Mouse (Mus musculus) c-Kit-positive CD71-positive TER-119-positive erythroid progenitor cells, embryonic 14.5 days (primary cell): ENCODE results near the gene Arpc3.
"Not testable (repeated sequence)": the region's sequence is repeated elsewhere in the genome, so short reads cannot be mapped to it uniquely, and the experiment has no call there.

Experiments
- DNase-seq: peaks from one replicate; pipeline ENCODE4 v3.0.0-alpha.2; 2013; ENCODE audit warnings: low spot score

The Arpc3 gene

GRCm38 (mm10) chr5:122439400-122440094 lies 47.9 kb downstream of the Arpc3 start:
- DNase-seq = no peak

- no peak for DNase-seq
These were observed 48.5 kb downstream of the Arpc3 start for GRCm38 (mm10) chr5:122440095-122440630.

- no peak for DNase-seq
These were observed 52.8 kb downstream of the Arpc3 start for GRCm38 (mm10) chr5:122444492-122444891.

DNA sequence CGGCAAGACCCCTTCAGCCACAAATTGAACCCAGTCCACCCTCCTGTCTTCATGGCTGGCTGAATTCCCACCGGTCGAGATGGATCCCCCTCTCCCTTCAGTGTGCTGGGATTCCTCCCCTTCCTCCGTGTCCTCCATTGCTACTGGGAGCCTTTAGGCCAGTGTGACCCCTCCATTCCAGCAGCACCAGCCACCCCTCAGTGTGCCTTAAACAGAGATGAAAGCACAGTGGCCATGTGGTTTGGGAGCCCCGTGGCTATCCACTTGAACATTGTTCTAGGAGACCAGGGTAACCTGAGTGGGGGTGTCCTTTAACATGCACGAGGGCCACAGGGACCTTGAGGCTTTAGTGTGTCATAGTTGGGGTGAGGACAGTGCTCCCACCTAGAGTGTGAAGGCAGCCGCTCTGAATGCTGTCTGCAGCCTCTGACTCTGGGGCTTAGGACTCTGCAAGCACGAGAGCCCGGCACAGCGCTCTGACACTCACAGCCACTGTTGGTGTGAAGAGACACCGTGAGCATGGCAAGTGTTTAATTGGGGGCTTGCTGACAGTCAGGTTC lies 53.5 kb downstream of the Arpc3 start:
- no peak for DNase-seq

DNA sequence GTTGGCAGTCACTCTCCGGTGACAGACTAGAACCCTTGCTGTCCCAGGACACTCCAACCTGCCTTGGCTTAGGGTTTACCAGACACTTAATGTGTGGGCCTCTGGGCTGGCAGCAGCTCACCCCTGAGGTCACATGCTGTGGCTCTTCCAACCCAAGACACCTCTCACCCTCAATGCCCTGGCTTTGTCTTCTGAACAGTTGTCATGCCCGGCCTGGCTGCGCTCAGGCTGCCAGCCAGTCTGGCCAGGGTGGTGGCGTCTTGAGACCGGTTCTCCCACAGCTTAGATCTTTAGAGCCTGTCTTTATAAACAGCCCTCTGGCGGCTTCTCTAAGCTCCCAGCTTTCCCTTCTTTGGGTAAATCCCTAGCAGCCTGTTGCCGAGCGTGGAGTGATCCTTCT lies 56.2 kb downstream of the Arpc3 start:
- DNase-seq = no peak

DNA sequence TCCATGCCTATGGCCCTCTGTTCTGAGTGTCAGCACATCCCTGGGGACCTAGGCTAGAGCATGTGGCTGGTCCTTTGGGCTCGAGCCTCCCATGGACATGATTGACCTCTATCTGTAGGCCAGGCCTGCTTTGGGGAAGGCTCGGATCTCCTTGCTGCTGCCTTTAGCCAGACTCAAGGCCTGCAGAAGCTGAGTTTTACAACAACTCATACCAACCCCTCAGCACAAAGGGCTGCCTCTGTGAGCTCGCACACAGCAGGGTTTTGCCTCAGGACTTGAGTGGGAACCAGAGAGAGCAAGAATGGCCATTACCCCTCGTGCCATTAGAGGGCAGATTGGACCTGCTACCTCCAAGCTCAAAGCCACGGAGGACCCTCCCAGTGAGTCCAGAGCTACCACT lies 57.2 kb downstream of the Arpc3 start:
- no peak for DNase-seq

- DNase-seq = no peak
These were observed 58.3 kb downstream of the Arpc3 start for GRCm38 (mm10) chr5:122449946-122450345.

DNA sequence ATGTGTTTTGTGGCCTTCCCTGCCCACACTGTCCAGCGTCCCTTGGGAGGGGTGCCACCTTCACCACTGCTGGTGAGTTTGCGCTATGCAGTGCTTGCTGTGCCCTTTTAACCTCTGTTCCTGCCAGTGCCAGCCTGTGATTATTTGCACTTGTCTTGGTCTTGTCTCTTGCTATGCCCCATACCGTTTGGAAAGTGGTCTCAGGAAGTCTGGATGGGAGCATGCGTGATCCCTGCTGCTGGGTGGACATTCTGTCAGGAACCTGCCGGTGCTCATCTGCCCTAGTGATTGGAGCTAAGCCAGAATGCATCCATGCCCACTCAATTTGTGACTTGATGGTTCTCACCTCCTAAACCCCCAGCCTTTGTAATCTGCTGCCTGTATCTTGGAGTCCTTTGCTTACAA lies 59.2 kb downstream of the Arpc3 start:
- no peak for DNase-seq

GRCm38 (mm10) chr5:122451324-122451723 lies 59.6 kb downstream of the Arpc3 start:
- no peak for DNase-seq

DNA sequence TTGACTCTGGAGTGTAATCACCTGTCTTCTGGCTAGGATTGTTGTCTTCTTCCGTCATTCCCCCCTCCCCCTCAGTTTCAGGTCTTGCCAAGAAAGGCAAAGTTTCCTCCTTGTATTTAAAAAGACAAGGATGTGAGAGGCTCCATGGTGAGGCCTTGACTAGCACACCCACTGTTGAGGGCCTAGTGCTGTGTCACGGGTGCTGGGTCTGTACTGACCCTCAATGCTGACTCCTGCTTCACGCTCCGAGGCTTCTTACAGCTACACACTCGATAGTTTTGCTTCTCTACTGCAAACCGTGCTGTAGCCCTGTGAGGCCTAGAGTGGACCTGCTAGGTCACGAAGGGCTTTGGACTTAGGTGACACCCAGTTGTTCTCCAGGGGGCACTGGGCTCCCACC lies 60.5 kb downstream of the Arpc3 start:
- no peak for DNase-seq

GRCm38 (mm10) chr5:122453188-122453587 lies 61.5 kb downstream of the Arpc3 start:
- no peak for DNase-seq

- DNase-seq = no peak
These were observed 62.8 kb downstream of the Arpc3 start for GRCm38 (mm10) chr5:122454442-122454841.

- no peak for DNase-seq
These were observed 63.2 kb downstream of the Arpc3 start for GRCm38 (mm10) chr5:122454883-122455282.

- no peak for DNase-seq
These were observed 63.9 kb downstream of the Arpc3 start for GRCm38 (mm10) chr5:122455584-122455983.

GRCm38 (mm10) chr5:122457054-122457453 lies 65.4 kb downstream of the Arpc3 start:
- DNase-seq = not testable (repeated sequence)

DNA sequence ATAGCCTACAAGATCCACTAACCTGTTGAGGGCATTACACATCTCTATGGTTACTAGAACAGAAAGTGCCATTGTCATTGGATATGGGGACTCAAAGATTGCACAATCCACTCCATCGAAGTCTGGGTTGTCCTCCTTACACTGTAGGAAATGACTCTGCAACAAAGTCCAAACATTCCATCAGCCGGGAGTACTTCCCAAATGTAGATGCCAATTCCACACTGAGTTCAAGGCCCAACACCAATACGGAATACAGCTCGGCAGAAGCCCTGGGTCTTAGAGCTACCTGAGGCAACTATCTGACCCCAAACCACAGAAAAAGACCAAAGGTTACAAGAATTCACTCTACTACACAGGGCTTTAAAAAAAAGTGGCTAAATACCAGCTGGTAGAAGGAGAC lies 66.4 kb downstream of the Arpc3 start:
- no peak for DNase-seq

- no peak for DNase-seq
These were observed 67.7 kb downstream of the Arpc3 start for GRCm38 (mm10) chr5:122459335-122459734.

GRCm38 (mm10) chr5:122460656-122461055 lies 69.0 kb downstream of the Arpc3 start:
- no peak for DNase-seq

DNA sequence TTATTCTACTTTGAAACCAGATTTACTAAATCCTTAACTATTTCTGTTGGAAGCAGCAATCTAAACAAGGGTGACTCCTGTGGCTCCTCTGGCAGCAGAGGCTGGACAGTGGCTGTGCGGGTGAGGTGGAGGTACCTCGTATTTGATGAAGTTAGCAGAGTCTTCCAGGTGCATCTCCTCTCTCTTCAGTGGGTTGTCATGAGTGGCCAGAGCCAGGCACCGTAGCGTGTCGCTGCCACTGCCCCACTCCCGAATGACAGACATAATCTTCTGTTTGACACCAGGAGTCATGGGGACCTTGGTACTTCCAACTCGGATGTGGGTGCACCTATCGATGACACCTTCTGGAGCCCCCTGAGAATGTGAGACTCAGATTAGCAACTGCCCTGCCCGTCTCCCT lies 69.8 kb downstream of the Arpc3 start:
- no peak for DNase-seq
